In genomic region chr16:37341446-37341845, GRCm38 (mm10) we compare ENCODE assay signal across 6 mouse cellular contexts. TPM values are rescaled to one million over a fixed set of nuclear protein-coding genes. Genes with fewer than 3 reads are reported as not detected.
DNase-seq lines count a peak whose midpoint lies in the region.
"Not testable (repeated sequence)": the region's sequence is repeated elsewhere in the genome, so short reads cannot be mapped to it uniquely, and the experiment has no call there.
"Had no signal": no experiment of that assay in that cellular context is flagged by ENCODE, and none has a peak within 500 bp of the region (broad histone marks: within the 10 kb centered on the region; RNA-seq: fewer than 3 reads in every experiment).

No protein-coding gene starts in this region.

- in situ Hi-C loops in ES-E14 (cut with MboI; ENCODE audit: low sequenced_read_pairs in 2 of 2, unreplicated experiment in 2 of 2) = not testable (repeated sequence)

- H3K9me3 ChIP-seq in ES-E14 (ENCODE audit: control insufficient read depth, insufficient read depth, low read depth, low read length) = not testable (repeated sequence)

- not testable (repeated sequence) for H3K36me3 ChIP-seq in ES-E14 (ENCODE audit: control insufficient read depth, insufficient read depth, low read length, poor library complexity, severe bottlenecking)

- not testable (repeated sequence) for H3K4me1 ChIP-seq in ES-E14 (ENCODE audit: control insufficient read depth in 2 of 2, insufficient read depth in 2 of 2, low read length in 2 of 2, poor library complexity in 1 of 2)

- peak; percentile 68 for DNase-seq in ES-CJ7 (ENCODE audit: low read depth, low spot score)
- peak; percentile 13 for DNase-seq in ES-E14 (ENCODE audit: low read depth, low spot score)
- DNase-seq in R1 (ENCODE audit: low read depth, low spot score) = peak; percentile 12
- peak; percentile 65 for DNase-seq in ZHBTc4 (ENCODE audit: low read depth, low spot score)
- peak; percentile 76 for DNase-seq in heart, adult 11 months

- not testable (repeated sequence) for H3K4me3 ChIP-seq in ES-E14 (ENCODE audit: insufficient read depth in 1 of 2, low read depth in 1 of 2, low read length in 2 of 2, poor library complexity in 1 of 2, severe bottlenecking in 1 of 2)

- H3K9ac ChIP-seq in ES-E14 (ENCODE audit: insufficient read depth, low read depth, low read length, poor library complexity, severe bottlenecking) = not testable (repeated sequence)

- not testable (repeated sequence) for H3K27ac ChIP-seq in ES-E14 (ENCODE audit: insufficient read depth, low read depth, low read length, poor library complexity, severe bottlenecking)

RNA-seq across cellular contexts. Expression of gene Stxbp5l, which starts 43.3 kb away (rescaled TPM):
- 0.11 and 0.31 TPM in 2 replicates for total RNA-seq in ES-E14 (2012; rRNA removed)
- total RNA-seq: MEL had no signal

Comparison
In these comparisons a context has a peak if more than half of its experiments do, and no peak if none do; other contexts are left out.
1. DNase-seq: peak in every context shown above with its lines; median percentile 76 in heart, adult 11 months; 68 in ES-CJ7; 65 in ZHBTc4; 13 in ES-E14; 12 in R1.